Mouse (Mus musculus): ENCODE results near the gene Fkbp10.

The Fkbp10 gene

DNA sequence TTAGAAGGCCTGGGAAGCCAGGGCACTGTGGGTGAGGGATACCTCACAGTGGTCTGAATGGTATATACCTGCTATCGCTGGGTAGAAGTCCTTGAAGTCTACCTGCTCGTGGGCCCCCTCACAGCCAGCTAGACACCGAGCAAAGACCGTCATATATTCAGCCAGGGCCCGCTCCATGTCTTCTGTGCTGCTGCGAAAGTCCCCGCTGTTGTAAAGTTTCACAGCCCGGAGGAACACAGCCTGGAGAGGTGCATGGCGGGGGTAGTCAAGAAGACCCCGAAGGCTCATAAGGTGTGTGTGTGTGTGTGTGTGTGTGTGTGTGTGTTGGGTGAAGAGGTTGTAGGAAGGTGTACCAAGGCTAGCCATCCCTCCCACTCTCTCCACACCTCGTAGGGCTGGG, 2.0 kb upstream of the Fkbp10 start:
- no peak for DNase-seq

DNA sequence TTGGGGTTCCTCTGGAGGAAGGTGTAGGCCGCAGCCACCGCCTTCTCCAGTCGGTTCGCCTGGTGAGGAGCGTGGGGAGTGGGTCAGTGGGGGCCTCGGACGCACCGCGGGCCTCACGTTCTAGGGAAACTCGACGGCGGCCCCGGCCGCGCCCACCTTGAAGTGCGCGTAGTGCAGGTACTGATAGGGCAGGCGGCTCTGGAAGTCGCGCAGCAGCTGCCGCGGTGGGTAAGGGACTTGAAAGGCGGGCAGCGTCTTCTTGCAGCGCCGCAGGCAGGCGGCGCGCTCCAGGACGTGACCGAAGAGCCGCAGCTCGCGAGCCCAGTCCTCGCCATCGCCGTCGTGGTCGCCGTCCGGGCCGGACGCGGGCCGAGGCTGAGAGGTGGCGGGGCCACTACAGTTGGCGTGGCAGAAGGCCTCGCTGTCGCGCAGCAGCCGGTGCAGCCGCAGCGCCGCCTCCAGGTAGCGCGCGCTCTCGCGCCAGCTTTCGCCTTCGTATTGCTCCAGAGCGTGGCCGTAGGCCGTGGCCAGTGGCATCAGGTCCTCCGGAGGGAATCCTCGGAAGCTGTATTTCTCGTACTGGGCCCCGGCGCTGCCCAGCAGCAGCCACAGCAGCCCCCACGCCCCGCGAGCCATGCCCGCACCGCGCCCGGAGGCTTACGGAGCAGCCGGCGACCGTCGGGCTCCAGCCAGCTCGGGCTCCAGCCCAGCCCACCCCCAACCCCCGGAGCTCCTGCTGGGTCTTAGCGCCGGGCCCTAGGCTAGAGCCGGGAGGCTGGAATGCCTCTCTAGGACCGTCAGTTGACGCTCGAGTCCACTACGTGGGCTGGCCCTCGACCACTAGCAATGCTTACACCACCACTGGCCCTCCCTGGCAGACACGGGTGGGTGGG, 1.2 kb upstream of the Fkbp10 start, which contains the start of gene P3h4:
P3h4 (minus strand) TSS at position 816 of the 893 bp plus-strand sequence.
- peak; percentile 90 to 93 for DNase-seq

DNA sequence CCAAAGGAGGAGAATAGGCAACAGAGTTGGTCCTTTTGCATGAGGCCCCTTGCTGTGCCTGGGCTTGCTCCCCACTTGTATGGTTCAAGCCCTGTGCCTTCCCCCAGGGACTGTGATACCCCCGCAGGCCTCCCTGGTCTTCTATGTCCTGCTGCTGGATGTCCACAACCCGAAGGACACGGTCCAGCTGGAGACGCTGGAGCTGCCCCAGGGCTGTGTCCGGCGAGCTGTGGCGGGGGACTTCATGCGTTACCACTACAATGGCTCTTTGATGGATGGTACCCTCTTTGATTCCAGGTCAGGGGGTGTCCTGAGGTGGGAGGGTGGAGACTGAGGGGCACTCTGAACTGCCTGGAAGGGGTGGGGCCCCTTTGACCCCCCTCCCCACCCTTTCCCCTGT, 6.0 kb downstream of the Fkbp10 start:
- DNase-seq = no peak

DNA sequence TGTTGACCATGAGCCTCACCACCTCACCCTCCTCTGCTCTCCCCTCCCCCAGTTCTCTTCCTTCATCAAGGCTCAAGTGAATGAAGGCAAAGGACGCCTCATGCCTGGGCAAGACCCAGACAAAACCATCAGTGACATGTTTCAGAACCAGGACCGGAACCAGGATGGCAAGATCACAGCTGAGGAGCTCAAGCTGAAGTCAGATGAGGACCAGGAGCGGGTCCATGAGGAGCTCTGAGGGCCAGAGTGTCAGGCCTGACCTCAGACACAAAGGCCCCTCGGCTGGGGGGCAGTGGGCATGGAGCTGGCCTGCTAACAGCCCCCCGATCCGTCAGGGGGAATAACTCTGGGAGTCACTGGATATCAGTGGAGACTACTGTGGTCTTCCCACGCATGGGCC, 8.3 kb downstream of the Fkbp10 start:
- no peak for DNase-seq

DNA sequence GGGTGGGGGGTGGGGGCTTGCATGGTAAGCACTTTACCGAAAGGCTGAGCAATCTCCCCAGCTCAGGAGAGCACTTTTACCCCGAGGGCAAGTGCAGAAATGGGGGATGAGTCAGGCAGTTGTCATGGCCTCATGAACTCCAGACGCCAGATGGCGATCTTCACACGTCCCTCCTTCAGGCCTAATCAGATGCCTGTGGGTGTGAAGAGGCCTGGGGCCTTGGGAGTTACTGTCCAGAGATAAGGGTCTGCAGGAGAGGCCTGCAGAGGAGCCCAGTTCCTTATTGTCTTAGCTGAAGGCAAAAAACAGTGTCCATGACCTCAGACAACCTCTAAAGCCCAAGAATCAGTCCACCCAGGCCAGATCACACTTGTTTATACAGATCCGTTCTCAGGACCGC, 10.4 kb downstream of the Fkbp10 start:
- DNase-seq = peak; percentile 79 to 82

DNA sequence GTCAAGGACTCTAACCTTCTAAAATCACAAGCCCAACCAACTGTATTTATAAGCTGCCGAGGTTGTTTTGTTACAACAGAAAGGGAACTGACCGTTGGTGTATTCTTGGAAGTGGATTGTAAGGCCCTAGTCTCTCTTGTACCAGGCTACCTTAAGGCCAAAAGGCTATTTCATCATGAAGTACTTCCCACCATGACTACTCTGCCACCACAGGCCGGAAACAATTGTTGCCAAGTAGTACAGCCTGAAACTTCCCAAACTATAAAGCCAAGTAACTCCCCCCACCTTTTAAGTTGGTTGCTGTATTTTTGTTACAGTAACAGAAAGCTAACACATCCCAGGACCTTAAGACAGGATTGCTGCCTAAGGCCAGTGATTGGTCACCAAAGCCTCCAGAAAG, 11.3 kb downstream of the Fkbp10 start:
- DNase-seq = no peak

DNA sequence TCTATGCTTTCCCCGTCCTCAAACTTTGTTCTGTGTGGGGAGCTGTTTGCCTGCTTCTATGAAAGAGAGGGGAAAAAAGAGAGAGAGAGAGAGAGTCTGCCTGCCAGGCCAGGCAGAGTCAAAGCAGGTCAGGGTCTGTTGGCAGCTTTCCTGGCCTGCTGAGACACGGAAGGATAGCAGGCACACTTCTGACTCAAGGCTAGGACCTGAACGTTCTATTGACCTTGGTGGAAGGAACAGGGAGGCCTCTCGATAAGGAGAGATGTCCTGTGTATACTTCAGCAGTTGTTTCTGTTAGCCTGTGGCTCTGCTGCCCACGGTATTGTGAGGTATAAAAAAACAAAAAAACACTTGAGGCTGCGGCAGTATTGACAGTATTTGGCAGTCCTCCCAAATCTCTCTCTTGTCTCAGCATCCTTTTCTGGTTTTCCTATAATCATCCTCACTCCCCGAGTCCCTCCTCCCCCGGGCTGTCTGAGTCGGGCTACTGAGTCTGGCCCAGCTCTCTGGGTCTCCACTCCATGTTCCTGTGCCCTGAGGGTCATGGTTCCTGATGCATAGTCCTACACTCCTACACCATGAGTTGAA, 13.2 kb downstream of the Fkbp10 start:
- DNase-seq = peak; percentile 32 to 40

DNA sequence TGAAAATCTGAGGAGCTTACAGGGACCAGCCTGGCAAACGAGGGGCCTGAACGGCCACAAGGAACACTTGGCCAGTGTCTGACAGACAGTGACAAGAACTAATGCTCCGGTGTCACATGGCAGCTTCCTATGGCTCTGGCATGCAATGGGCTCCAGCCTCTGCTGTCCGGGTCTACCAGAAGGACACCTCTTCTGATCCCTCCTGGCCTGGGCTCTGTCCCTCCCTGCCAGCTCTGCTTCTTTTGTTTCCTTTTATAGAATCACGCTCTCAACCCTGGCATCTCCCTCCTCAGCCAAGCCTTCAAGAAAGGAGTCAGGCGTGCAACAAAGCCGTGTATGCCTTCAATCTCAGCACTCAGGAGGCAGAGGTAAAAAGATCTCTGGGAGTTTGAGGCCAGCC, 14.6 kb downstream of the Fkbp10 start:
- no peak for DNase-seq

DNA sequence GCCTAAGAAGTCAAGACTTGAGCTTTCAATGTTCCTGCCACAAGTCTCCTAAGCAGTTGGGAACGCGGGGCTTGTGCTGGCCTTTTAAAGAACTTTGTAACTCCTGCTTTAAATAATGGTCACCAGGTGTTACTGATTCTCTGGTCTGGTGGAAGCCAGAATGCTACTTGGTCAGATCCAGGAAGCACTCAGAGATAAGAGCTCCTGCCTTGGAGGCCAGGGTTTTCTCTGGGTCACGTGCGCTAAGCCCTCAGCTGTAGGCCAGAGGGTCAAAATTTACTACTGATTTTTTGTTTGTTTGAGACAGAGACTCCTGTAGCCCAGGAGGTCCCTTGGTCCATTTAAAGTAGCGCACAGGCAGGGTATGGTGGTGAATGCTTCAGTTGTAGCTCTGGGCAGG, 16.5 kb downstream of the Fkbp10 start:
- no peak for DNase-seq

DNA sequence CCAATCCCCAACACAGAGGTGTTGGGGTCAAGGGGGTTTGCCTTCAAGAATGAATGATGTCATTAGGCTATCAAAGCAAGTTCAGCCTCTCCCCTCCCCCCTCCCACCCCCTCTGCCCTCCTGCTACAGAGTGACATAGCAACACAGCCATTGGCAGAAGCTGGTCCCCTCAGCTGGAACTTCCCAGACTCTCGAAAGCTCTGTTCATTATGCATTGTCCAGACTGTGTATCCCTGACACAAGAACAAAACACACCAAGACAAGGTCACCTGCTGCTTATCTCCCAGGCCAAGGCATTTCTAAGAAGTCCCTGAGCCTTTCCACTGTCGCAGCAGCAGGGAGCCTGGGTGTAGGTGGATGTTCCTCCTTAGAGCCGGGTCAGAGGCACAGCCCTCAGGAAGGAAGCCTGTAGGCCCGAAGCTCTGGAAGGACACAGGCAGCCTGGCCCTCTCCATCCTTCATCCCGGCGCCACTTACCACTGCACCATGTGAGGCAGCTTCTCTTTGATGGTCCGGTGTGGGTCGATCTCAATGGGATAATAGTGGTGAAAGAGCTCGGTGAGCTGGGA, 20.3 kb downstream of the Fkbp10 start:
- DNase-seq = no peak

DNA sequence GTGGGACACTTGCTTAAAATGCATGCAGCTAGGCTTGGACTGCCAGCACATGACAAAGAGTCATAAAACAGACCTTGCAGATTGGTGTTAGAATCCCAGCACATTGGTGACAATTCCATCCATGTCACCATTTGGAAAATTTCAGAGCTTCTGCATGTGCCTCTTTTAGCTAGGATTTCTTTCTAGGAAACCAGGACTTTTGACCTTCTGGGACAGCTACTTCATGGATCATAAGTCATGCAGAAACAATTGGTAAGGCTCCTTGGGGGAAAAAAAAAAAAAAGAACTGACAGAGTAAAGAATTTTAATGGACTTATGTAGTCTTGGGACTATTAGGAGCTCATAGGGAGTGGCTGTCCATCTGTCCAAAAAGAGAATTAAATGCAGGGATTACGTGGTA, 22.4 kb downstream of the Fkbp10 start:
- no peak for DNase-seq

DNA sequence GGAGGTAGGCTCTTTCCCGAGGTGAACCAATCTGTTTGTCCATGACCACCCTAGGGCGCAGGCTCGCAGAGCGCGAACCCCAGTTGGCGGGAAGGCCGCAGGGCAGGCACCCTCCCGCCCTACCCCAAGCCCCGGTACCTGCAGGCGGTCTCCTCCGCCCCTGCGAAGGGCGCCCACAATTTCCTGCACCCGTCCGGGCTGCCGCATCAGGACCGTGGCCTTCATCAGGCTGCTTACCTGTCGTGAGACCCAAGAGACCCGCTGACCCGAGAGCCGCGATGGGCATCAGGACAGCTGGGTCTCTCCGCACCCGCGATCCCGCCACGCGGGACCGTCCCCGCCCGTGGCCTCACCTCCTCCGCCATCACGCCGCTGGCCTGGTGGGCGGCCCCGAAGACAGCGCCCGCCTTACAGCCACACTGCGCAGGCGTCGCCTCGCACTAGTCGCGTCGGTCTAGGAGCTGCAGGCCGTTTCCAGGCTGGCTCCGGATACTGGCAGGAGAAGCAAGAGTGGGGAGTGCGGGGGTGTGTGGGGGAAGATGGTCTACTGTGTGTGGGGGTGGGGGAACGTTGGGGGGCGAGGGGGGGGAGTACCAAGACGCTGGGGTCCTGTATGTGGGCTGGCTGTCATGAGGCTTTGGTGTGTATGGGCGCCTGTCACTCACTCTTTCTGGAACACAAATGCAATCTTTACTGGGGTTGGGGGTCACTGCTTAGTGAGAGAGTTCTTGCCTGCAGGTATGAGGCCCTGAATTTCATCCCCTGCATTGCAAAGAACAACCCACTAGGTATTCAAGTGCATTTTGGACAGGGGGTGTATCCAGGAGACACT, 25.4 kb downstream of the Fkbp10 start:
- DNase-seq = peak; percentile 89

DNA sequence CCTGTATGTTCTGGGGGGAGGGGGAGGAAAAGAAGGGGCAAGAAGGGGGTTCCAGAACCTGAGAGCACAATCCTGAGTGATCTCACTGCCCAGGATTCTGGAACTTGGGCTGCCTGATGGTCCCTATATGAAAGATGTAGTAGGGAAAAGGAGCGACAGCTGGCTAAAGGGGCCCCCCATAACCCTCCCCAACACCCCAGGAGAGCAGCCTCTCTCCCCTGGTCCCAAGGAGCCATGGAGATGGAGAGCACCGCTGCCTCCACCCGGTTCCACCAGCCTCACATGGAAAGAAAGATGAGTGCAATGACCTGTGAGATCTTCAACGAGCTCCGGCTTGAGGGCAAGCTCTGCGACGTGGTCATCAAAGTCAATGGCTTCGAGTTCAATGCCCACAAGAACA, 26.3 kb downstream of the Fkbp10 start, which contains the start of the genes Nt5c3b and Klhl10:
Nt5c3b (minus strand) TSS at position 12 of the 400 bp plus-strand sequence.
Klhl10 (plus strand) TSS at position 121 of the 400 bp plus-strand sequence.
- no peak for DNase-seq

DNA sequence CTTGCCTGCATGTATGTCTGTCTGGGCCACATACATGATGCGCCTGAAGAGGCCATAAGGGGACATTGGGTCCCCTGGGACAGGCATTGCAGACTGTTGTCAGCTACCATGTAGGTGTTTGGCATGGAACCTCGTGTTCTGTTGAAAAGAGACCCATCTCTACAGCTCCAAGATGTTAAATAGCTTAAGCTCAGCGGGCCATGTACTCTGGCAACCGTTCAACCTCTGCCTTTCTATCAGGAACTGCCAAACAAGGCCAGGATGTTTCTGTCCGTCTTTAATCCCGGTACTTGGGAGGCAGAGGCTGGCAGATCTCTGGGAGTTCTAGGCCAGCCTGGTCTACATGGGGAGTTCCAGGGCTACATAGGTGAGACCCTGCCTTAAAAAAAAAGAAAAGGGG, 27.1 kb downstream of the Fkbp10 start:
- DNase-seq = no peak

DNA sequence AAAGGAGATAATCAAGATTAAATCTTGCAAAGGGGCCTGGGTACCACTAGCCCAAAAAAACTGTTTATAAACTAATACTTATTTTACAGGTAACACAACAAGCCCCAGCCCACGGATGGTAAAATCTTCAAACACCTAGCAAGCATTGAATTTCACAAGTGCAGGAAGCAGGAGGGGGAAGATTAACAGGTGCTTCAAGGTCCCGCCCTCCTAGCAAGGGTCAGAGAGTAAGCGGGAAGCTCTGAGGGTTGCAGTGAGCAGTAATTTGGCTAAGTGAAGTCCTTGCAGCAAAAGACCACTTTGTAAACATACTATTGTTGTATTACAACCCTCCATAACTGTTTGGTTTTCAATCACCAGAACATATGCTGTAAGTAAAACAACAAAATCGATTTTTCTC, 41.8 kb downstream of the Fkbp10 start:
- DNase-seq = no peak

DNA sequence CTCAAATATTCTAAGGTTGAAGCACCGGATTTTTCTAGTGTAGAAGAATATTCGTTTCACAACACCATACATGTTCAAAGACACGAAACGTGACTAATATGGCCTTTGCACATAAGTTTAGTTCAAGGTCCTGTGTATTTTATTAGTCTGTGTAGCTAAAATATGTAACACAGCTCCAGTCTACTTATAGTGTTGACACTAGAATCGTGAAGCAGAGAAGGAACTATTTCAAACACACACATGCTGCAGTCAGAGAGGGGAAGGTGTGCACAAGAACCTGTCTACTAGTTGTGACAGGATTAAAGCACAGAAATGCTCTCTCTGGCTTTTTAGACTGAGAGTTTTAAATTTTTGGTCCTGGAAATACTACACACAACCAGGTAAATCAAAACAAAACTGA, 42.2 kb downstream of the Fkbp10 start:
- DNase-seq = no peak

DNA sequence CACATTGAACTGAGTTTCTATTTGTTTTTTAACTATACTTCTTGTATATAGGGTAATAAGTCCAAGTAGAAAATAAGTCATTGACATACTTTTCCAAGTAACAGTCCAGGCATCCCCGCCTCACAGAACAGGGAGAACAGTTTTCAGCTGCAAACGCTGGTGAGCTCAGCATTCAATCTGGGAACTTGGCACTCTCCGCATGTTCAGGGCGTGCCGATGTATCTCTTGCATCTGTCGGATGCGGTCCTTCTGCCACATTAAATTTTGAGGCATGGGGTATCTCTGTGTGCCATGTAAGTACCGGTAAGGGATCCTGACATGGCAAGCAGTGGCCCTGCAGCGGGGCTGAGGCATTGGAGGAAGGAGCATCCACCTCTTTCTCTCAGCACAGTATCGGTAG, 47.2 kb downstream of the Fkbp10 start:
- DNase-seq = peak; percentile 23 to 29

DNA sequence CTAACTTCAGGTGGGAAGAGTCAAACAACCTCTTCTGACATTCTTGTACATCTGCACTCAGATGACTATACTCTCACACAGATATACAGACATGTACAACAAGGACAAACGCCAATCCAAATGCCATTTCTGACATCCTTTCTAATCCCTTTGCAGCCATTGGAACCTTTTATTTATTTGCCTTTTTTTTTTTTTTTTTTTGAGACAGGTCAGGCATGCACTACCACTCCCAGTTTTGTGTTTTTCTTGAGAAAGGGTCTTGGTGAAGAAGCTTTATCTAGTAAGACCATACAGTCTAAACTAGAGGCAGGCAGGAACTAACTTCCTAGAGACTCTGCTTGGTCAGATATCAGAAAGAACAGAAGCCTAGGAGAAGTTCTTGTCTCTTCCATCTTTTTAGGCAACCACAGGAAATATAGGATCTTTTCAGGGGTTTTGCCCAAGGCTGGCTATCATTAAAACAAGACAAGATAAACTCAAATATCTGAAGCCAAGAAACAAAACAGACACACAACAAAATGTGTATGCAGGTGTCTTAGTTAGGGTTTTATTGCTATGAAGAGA, 49.8 kb downstream of the Fkbp10 start:
- DNase-seq = no peak

DNA sequence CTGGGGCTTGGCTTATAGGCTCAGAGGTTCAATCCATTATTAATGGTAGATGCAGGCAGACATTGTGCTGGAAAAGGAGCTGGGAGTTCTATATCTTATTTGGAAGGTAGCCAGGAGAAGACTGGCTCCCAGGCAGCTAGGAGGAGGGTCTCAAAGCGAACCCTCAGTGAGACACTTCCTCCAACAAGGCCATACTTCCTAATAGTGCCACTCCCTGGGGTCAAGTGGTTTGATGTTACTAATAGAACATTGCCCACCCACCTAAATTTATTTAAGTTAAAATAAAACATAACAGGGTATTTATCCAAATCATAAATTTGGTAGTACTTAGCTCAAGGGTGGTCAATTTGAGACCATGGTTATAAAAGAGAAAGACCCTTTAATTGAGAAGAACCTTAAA, 50.3 kb downstream of the Fkbp10 start:
- DNase-seq = no peak

DNA sequence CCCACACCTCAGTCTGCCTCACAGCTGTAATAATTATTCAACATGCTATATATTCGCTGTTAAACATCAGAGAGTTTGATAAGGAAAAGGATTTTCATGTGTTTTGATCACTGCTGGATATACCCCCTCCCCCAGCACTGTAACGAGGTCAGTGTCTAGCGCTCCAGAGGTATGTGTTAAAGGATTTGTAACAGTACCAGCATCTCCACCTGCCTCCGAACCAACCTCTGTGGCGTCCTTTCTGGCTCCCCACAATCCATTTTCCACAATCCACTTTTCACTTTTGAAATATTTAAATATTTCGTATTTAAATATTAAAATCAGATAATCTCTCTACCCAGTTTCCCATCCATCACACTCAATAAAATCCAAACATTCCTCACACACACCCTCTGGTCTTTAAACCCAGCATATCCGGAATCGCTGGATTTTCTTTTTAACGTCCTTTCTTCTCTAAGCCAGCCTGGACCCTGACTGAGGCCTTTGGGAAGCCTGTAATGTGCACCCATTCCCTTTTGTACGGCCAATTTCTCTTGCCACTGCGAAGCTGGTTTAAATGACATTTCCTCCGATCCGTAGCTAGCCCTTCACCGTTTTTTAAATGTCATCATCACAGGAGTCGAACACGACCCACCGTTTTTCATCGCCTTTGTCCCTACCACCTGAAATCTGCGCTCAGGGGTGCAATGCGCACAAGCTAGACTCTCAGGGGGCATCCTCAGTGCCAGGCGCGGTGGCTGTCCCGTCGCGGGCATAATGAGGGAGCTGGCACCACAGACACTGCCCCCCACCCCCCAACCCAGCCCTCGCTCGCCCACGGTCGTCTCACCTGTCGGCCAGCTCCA, 56.1 kb downstream of the Fkbp10 start:
- DNase-seq = peak in 1 of 2 experiments; percentile 14

DNA sequence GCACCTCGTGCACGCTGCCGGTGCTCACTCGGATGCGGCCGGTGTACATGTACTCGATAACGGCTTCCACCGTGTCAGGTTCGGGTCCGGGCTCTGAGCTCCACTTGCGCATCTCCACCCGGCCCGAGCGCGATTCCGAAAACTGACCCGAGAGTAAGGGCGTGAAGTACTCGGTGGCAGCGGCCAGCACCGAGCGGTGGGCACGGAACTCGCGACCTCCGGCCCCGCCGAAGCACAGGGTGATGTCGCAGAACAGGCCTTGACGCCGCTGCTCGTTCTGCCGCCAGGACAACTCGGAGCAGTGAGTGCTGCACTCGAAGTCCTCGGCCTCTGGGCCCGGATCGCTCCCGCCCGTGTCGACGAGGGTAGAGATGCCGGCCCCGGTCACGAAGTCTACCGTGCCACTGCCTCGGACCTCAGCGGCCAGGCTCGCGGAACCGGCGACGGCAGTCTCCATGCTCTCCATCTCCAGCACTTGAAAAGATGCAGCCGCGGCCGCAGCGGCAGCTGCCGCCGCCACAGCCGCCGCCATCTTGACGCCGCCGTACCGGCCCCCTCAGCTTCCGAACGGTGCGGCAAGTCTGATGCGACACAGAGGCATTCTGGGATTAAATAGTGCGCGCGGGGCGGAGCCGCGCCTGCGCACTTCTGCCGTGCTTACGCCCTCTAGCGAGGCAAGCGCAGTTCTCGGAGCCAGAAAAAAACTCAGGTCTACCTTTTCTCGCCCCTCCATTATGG, 56.9 kb downstream of the Fkbp10 start, which contains the start of gene Klhl11:
Klhl11 (minus strand) TSS at position 545 of the 738 bp plus-strand sequence.
- peak; percentile 83 to 94 for DNase-seq

Data from cerebellum, adult 18-20 months (tissue).